Mouse (Mus musculus): Measurements from ENCODE around the gene Krt14.

DNA sequence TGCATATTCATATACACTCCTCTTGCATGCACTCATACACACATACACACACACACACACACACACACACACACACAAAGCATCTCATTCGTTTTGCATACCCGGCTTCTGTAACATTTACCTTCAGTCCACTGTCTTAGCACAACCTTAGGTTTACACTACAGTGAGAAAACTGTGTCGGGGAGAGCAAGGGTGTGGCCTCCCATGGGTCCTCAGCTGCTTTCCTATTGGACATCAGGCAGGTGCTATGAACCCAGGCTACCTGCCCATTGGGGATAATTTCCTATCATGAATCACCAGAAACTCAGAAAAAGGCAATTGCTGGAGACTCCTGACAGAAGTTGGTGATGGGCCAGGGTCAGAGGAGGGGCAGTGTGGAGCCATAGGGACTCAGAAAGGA lies 50.0 kb downstream of the Krt14 start:
- TF ChIP-seq CTCF (IDR thresholded peaks at IDR 0.05; ENCODE audit: borderline replicate concordance, insufficient read depth, low read depth, low read length): no peak
- no peak for TF ChIP-seq POLR2A (IDR thresholded peaks at IDR 0.05; ENCODE audit: borderline replicate concordance, insufficient read depth, low read length)

All from cerebellum, adult 2 months (tissue).